Mouse (Mus musculus): ENCODE measurements at regions not wholly inside any gene's neighbourhood (a gene's known extent, or its start where the extent isn't known, plus 50 kb on each side); places are given as distances from the start of the nearest gene placed in this dataset.

DNA sequence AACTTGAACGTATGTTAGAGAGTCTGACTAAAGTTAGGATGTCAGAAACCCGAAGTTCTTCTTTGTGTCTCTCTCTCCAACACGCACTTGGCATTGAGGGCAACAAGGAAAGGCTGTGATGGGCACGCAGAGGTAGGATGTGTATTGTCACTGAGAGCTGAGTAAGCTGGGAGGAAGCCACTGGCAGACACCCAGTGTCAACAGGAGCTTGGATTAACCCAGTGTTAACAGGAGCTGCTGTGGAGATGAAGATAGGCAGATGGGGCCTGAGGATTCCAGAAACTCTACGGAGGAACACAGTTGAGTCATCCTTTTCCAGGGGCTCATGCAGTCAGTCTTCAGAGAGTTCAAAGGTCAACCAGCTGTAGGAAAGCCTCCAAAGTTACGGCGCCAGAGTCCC lies 242.2 kb upstream of the Cd180 start:
- H3K27me3 ChIP-seq (ENCODE audit: control insufficient read depth, insufficient read depth, low read length): no peaks in the 10 kb centered on the region
- no peak overlapping the region for H3K4me2 ChIP-seq (ENCODE audit: low read depth, low read length)
- H3K9me3 ChIP-seq (replicated peaks; ENCODE audit: control insufficient read depth, low read length): no peaks in the 10 kb centered on the region
- ATAC-seq (ENCODE audit: insufficient read depth, low FRiP score): no peak
- H3K4me3 ChIP-seq (replicated peaks; ENCODE audit: low read length): no peak overlapping the region
- no peak overlapping the region for H3K9ac ChIP-seq (ENCODE audit: low read length)
- no peak overlapping the region for H3K27ac ChIP-seq (ENCODE audit: low read length)
- H3K36me3 ChIP-seq (ENCODE audit: control insufficient read depth, insufficient read depth, low read length): no peaks in the 10 kb centered on the region
- H3K4me1 ChIP-seq (ENCODE audit: control insufficient read depth, insufficient read depth, low read length): no peaks in the 10 kb centered on the region
- 70% methylated on average over 7 of the region's 7 CpGs for WGBS

DNA sequence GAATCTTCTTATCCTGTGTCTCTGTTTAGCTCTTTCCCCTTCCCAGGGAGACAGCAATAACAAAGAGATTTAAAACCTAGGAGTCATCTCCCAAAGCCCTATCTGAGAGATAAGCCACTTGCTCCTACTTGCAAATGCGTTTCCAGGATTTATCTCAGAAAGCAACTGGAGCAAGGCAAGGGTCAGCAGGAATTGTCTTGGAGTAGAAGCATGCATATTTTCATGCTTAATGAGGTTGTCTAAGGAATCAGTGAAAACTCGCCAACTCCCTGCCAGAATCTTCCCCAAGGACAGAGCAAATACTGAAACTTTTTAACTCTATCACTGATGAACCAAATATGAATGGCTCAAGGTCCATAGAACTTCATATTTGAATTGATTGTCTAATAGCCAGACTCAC lies 234.6 kb upstream of the Cd180 start:
- Histone ChIP-seq H3K27me3 (ENCODE audit: control insufficient read depth, insufficient read depth, low read length) (no peaks in the 10 kb centered on the region), H3K27ac (ENCODE audit: low read length) (no peak overlapping the region), H3K9me3 (replicated peaks; ENCODE audit: control insufficient read depth, low read length) (no peaks in the 10 kb centered on the region), H3K4me1 (ENCODE audit: control insufficient read depth, insufficient read depth, low read length) (no peaks in the 10 kb centered on the region), H3K4me2 (ENCODE audit: low read depth, low read length) (no peak overlapping the region), H3K4me3 (replicated peaks; ENCODE audit: low read length) (no peak overlapping the region), H3K36me3 (ENCODE audit: control insufficient read depth, insufficient read depth, low read length) (no peaks in the 10 kb centered on the region), H3K9ac (ENCODE audit: low read length) (no peak overlapping the region)
- WGBS: 47% methylated on average over 2 of the region's 2 CpGs
- no peak for ATAC-seq (ENCODE audit: insufficient read depth, low FRiP score)

DNA sequence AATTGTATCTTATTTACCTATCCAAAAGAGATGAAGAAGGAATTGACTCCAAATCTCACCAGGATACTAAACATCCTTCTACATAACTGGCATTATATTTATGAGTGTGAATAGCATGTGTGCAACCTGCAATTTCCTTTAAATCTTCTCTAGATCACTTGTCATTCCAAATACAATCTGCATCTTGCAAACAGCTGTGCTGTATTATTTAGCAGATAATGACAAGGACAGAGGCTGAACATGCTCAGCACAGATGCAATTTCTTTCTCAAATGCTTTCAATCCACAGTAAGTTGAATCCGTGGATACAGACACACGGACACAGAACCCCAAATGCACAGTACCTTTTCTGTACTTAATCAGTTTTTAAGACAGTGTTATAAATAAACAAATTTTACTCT lies 229.4 kb upstream of the Cd180 start:
- no peak overlapping the region for H3K4me3 ChIP-seq (replicated peaks; ENCODE audit: low read length)
- no peak overlapping the region for H3K27ac ChIP-seq (ENCODE audit: low read length)
- WGBS: 62% methylated on average over 2 of the region's 2 CpGs
- H3K9ac ChIP-seq (ENCODE audit: low read length): no peak overlapping the region
- ATAC-seq (ENCODE audit: insufficient read depth, low FRiP score): no peak
- H3K36me3 ChIP-seq (ENCODE audit: control insufficient read depth, insufficient read depth, low read length): no peaks in the 10 kb centered on the region
- H3K4me2 ChIP-seq (ENCODE audit: low read depth, low read length): no peak overlapping the region
- H3K9me3 ChIP-seq (replicated peaks; ENCODE audit: control insufficient read depth, low read length): no peaks in the 10 kb centered on the region
- no peaks in the 10 kb centered on the region for H3K4me1 ChIP-seq (ENCODE audit: control insufficient read depth, insufficient read depth, low read length)
- H3K27me3 ChIP-seq (ENCODE audit: control insufficient read depth, insufficient read depth, low read length): no peaks in the 10 kb centered on the region

DNA sequence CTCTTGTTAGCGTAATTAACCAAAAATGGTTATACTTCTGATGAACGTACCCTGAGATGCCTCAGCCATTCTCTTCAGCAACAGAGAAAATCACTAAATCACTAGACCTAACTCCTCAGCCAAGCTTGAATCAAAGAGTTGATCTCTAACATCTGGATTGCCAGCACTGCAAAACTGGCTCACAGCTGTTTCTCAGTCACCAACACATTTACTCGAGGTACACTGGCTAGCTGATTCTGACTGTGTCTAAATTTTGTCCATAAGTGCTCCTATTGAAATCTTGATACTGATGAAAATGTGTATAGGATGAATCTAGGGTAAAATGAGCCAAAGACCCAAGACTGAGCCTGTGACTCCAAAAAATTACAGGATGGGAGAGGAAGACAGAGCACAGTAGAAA lies 211.5 kb upstream of the Cd180 start:
- WGBS: 66% methylated on average over 3 of the region's 3 CpGs
- H3K36me3 ChIP-seq (ENCODE audit: control insufficient read depth, insufficient read depth, low read length): no peaks in the 10 kb centered on the region
- no peaks in the 10 kb centered on the region for H3K27me3 ChIP-seq (ENCODE audit: control insufficient read depth, insufficient read depth, low read length)
- H3K9me3 ChIP-seq (replicated peaks; ENCODE audit: control insufficient read depth, low read length): no peaks in the 10 kb centered on the region
- ATAC-seq (ENCODE audit: insufficient read depth, low FRiP score): no peak
- no peaks in the 10 kb centered on the region for H3K4me1 ChIP-seq (ENCODE audit: control insufficient read depth, insufficient read depth, low read length)
- no peak overlapping the region for H3K4me2 ChIP-seq (ENCODE audit: low read depth, low read length)
- no peak overlapping the region for H3K27ac ChIP-seq (ENCODE audit: low read length)
- no peak overlapping the region for H3K9ac ChIP-seq (ENCODE audit: low read length)
- H3K4me3 ChIP-seq (replicated peaks; ENCODE audit: low read length): no peak overlapping the region

DNA sequence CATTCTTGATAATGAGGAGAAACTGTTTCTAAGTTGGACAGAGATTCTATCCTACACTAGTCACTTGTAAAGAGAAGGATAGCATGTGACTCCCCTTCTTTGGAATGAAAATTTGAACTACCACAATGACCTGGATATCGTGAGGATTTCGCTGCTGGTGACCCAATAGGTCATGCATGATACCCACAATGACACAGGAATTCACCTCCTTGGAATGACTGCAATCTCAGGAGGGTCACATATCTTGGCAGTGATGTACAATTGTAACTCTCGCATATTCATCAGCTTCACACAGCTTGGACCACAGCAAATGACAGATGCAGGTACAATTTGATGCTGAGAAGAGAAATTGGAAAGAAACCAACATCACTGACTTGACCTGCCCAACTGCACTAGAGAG lies 210.9 kb upstream of the Cd180 start:
- no peak overlapping the region for H3K9ac ChIP-seq (ENCODE audit: low read length)
- H3K4me2 ChIP-seq (ENCODE audit: low read depth, low read length): no peak overlapping the region
- WGBS: 85% methylated on average over 3 of the region's 3 CpGs

DNA sequence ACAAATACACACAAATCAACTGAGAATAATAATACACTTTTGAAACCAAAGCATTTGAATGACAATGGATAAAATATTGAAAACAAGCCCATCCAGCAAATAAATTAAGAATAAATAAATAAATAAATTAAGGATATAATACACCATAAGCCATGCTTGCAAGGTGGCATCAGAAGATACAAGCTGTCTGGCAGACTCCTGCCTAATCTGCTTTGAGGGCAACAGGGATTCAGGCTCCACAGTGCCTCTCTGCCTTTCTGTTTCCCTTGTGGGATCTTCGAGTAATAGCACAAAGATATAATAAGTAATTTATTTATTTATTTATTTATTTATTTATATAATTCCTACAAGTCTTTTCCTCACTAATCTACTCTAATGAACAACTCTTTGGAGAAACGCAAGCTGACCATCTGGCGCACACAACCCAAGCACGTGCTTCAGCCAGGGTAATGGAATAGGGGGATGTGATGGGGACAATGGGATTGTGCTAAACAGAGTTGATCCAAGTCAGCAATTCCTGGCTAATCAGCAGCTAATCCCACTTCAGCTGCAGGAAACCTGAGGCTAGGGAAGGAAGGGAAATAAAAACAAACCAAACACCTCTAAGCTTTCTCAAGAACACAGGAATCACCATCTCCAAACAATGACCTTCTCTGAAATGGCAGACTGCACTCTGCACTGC lies 205.8 kb upstream of the Cd180 start:
- no peaks in the 10 kb centered on the region for H3K27me3 ChIP-seq (ENCODE audit: control insufficient read depth, insufficient read depth, low read length)
- WGBS: 69% methylated on average over 4 of the region's 4 CpGs
- H3K36me3 ChIP-seq (ENCODE audit: control insufficient read depth, insufficient read depth, low read length): no peaks in the 10 kb centered on the region
- H3K27ac ChIP-seq (ENCODE audit: low read length): no peak overlapping the region
- H3K9ac ChIP-seq (ENCODE audit: low read length): no peak overlapping the region
- no peak overlapping the region for H3K4me2 ChIP-seq (ENCODE audit: low read depth, low read length)
- H3K9me3 ChIP-seq (replicated peaks; ENCODE audit: control insufficient read depth, low read length): no peaks in the 10 kb centered on the region
- no peak for ATAC-seq (ENCODE audit: insufficient read depth, low FRiP score)
- H3K4me3 ChIP-seq (replicated peaks; ENCODE audit: low read length): no peak overlapping the region
- H3K4me1 ChIP-seq (ENCODE audit: control insufficient read depth, insufficient read depth, low read length): no peaks in the 10 kb centered on the region

More for the DNA sequence above, 210.9 kb upstream of the Cd180 start:
- no peaks in the 10 kb centered on the region for H3K27me3 ChIP-seq (ENCODE audit: control insufficient read depth, insufficient read depth, low read length)
- no peaks in the 10 kb centered on the region for H3K4me1 ChIP-seq (ENCODE audit: control insufficient read depth, insufficient read depth, low read length)
- ATAC-seq (ENCODE audit: insufficient read depth, low FRiP score): no peak
- H3K4me3 ChIP-seq (replicated peaks; ENCODE audit: low read length): no peak overlapping the region
- H3K9me3 ChIP-seq (replicated peaks; ENCODE audit: control insufficient read depth, low read length): no peaks in the 10 kb centered on the region
- H3K27ac ChIP-seq (ENCODE audit: low read length): no peak overlapping the region
- H3K36me3 ChIP-seq (ENCODE audit: control insufficient read depth, insufficient read depth, low read length): no peaks in the 10 kb centered on the region

DNA sequence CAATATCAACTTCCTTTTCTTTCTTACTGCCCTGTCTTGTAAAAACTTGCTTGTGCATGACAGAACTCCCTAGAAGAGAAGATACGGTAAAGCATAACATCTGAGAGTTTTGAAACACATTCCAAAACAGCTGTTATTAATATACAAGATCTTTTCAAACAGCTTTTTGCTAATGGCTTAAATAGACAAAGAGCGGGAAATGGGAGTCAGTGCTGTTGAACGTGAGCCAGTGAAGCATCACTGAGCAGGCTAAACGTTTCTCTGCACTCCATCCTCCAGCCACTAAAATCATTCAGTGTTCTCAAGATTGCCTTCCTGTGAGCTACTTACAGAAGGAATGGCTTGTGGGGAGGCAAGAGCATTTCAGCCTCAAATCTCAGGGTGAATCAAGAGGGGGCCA lies 202.0 kb upstream of the Cd180 start:
- no peak overlapping the region for H3K27ac ChIP-seq (ENCODE audit: low read length)
- no peaks in the 10 kb centered on the region for H3K4me1 ChIP-seq (ENCODE audit: control insufficient read depth, insufficient read depth, low read length)
- H3K27me3 ChIP-seq (ENCODE audit: control insufficient read depth, insufficient read depth, low read length): no peaks in the 10 kb centered on the region
- peak; percentile 21; the same call in 1 of the 2 replicates for ATAC-seq (ENCODE audit: insufficient read depth, low FRiP score)
- H3K4me3 ChIP-seq (replicated peaks; ENCODE audit: low read length): no peak overlapping the region
- H3K9ac ChIP-seq (ENCODE audit: low read length): no peak overlapping the region
- no peaks in the 10 kb centered on the region for H3K36me3 ChIP-seq (ENCODE audit: control insufficient read depth, insufficient read depth, low read length)
- no peaks in the 10 kb centered on the region for H3K9me3 ChIP-seq (replicated peaks; ENCODE audit: control insufficient read depth, low read length)
- H3K4me2 ChIP-seq (ENCODE audit: low read depth, low read length): no peak overlapping the region
- WGBS: 45% methylated on average over 4 of the region's 4 CpGs

DNA sequence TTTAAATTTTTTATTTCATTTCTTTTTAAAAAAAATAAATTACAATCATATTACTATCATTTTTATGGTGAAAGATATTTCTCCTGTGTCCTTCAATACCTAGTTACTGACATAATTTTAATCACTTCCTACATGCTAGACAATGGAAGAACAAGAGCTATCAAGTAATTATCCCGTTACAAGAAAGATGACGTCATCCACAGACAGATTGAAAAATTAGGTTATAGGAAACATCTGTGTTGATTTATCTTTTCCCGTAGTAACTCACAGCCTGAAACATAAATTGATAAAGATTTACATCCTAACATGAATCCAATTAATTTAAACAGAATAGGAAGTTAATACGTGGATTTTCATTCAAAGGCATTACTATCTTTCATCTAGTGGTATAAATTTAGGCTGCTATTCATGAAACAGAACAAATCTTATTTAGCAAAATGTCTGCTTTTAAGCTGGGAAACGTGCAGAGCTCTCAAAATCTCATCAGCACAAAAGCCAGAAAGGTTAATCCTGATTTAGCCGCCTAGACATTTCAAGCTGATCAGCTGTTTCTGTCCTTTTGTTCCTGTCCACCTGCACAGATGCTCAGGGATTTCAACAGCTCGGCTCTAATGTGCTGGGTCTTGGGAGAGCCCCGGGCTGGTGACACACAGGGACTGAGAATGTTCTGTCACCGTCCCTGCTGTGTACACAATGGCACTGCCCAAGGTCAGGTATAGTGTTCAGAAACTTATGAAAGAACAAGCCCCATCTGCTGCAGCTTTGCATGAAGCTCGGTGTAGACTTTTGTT lies 189.0 kb upstream of the Cd180 start:
- Histone ChIP-seq H3K4me3 (replicated peaks; ENCODE audit: low read length) (no peak overlapping the region), H3K4me1 (ENCODE audit: control insufficient read depth, insufficient read depth, low read length) (no peaks in the 10 kb centered on the region), H3K4me2 (ENCODE audit: low read depth, low read length) (no peak overlapping the region), H3K27me3 (ENCODE audit: control insufficient read depth, insufficient read depth, low read length) (no peaks in the 10 kb centered on the region), H3K27ac (ENCODE audit: low read length) (no peak overlapping the region; the same call in 1 of the 2 replicates), H3K9ac (ENCODE audit: low read length) (no peak overlapping the region), H3K36me3 (ENCODE audit: control insufficient read depth, insufficient read depth, low read length) (no peaks in the 10 kb centered on the region), H3K9me3 (replicated peaks; ENCODE audit: control insufficient read depth, low read length) (no peaks in the 10 kb centered on the region)
- WGBS: 32% methylated on average over 10 of the region's 10 CpGs
- no peak; the same call in 1 of the 2 replicates for ATAC-seq (ENCODE audit: insufficient read depth, low FRiP score)

DNA sequence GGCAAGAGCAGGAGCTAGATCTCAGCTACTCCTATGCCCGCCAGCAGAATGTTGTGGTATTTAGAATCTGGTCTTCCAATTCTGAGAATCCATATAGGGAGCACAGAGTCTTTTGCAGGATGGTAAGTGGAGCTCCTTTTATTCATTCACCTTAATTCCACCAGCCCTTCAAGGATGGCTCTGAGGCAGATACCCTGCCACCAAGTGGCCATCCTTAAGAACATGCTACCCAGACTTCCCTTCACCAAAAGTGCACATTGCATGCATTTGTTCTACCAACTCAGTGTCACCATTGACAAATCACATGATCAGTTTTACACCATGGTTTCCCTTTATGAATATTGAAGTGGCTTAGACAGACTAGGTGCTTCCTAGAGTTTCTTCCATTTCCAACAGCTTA lies 186.1 kb upstream of the Cd180 start:
- Histone ChIP-seq H3K4me1 (ENCODE audit: control insufficient read depth, insufficient read depth, low read length) (no peaks in the 10 kb centered on the region), H3K9me3 (replicated peaks; ENCODE audit: control insufficient read depth, low read length) (no peaks in the 10 kb centered on the region), H3K27me3 (ENCODE audit: control insufficient read depth, insufficient read depth, low read length) (no peaks in the 10 kb centered on the region), H3K9ac (ENCODE audit: low read length) (no peak overlapping the region), H3K4me3 (replicated peaks; ENCODE audit: low read length) (no peak overlapping the region), H3K27ac (ENCODE audit: low read length) (no peak overlapping the region), H3K36me3 (ENCODE audit: control insufficient read depth, insufficient read depth, low read length) (no peaks in the 10 kb centered on the region), H3K4me2 (ENCODE audit: low read depth, low read length) (no peak overlapping the region)
- 93% methylated on average over 1 of the region's 1 CpGs for WGBS
- no peak for ATAC-seq (ENCODE audit: insufficient read depth, low FRiP score)

Measured in stomach, embryonic 16.5 days (tissue).